Mouse (Mus musculus): ENCODE measurements around the gene Lpcat1.

DNA sequence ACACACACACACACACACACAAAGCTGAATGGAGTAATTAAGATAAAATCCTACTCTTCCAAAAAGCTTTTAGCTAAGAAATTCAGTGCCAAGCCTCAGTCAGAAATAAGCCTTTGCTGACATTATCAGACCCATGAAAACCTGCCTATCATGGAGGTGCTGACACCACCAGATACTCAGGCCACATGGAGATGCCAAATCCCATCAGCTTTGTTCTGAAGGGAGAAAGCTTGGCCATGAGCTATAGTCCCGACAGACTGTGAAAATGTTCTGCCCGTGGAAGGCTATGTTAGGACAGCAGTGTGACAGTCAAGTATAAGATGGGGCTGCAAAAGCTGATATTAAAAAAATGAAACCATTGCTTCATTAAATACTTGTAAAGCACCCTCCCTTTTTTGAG lies 19.5 kb upstream of the Lpcat1 start:
- no peak for TF ChIP-seq CTCF (IDR thresholded peaks at IDR 0.05; ENCODE audit: borderline replicate concordance, extremely low read depth, insufficient read depth, insufficient read length)
- TF ChIP-seq POLR2A (IDR thresholded peaks at IDR 0.05; ENCODE audit: borderline replicate concordance, extremely low read depth, insufficient read depth, insufficient read length, poor library complexity, severe bottlenecking), result no peak

Measured in brain, embryonic 14.5 days (tissue).